ENCODE assay signal across 21 mouse cellular contexts in the genomic region with DNA sequence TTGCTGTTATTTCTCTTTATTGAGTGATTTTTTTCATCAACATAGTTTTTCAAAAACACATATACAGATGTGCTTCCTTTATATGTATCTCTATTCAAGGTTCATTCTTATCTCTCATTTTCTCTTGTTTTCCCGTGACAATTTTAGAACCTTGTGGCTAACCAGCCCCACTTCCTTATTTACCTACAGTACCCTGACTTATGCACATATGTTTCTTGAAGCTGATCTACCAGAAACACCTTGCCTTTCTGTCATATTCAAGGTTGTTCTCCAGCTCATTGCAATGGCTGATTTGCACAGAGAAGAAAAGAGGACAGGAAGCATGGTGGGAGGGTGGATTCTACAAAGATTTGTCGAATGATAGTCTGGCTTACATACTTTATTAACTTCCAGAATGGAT. TPM values are rescaled to one million over a fixed set of nuclear protein-coding genes. Genes with fewer than 3 reads are reported as not detected.
DNase-seq lines count a peak whose midpoint lies in the region; ATAC-seq and TF ChIP-seq lines count a peak whose summit lies in the region.
"Had no signal": no experiment of that assay in that cellular context is flagged by ENCODE, and none has a peak within 500 bp of the region (broad histone marks: within the 10 kb centered on the region; RNA-seq: fewer than 3 reads in every experiment).

No protein-coding gene starts in this region.

- H3K4me2 ChIP-seq in hindbrain, postnatal 0 days (ENCODE audit: low read depth, low read length): no peak overlapping the region
- H3K4me2 ChIP-seq: embryonic facial prominence, embryonic 12.5 days; forebrain, embryonic 15.5 days; heart, embryonic 11.5 days; heart, embryonic 15.5 days; hindbrain, embryonic 14.5 days had no signal

- no peaks in the 10 kb centered on the region for H3K4me1 ChIP-seq in hindbrain, postnatal 0 days (ENCODE audit: insufficient read depth, low read length)
- H3K4me1 ChIP-seq: embryonic facial prominence, embryonic 12.5 days; forebrain, embryonic 15.5 days; heart, embryonic 15.5 days; hindbrain, embryonic 10.5 days had no signal

- ATAC-seq in CD4-positive, CD25-positive, alpha-beta regulatory T cell, adult 4 months: no peak
- ATAC-seq in megakaryocyte progenitor cell, adult 5-6 weeks (replicated peaks; ENCODE audit: poor library complexity): peak; percentile 85
- ATAC-seq in hindbrain, postnatal 0 days: no peak
- ATAC-seq: forebrain, embryonic 15.5 days; intestine, embryonic 16.5 days had no signal

- H3K4me3 ChIP-seq in hindbrain, postnatal 0 days (ENCODE audit: low read length): no peak overlapping the region
- H3K4me3 ChIP-seq: embryonic facial prominence, embryonic 12.5 days; forebrain, embryonic 15.5 days; heart, adult 2 months; heart, embryonic 15.5 days; hindbrain, embryonic 10.5 days had no signal

- no peak for TF ChIP-seq CTCF in hindbrain, postnatal 0 days (IDR thresholded peaks at IDR 0.05; ENCODE audit: low read depth)

- H3K36me3 ChIP-seq in splenic B cell, adult 2 months (ENCODE audit: control insufficient read depth, insufficient read depth, low read length, poor library complexity, severe bottlenecking): no peaks in the 10 kb centered on the region
- H3K36me3 ChIP-seq in hindbrain, postnatal 0 days (ENCODE audit: insufficient read depth, low read length): no peaks in the 10 kb centered on the region
- H3K36me3 ChIP-seq: embryonic facial prominence, embryonic 12.5 days; forebrain, embryonic 15.5 days; heart, embryonic 15.5 days; hindbrain, embryonic 10.5 days had no signal

- no peak overlapping the region for H3K27ac ChIP-seq in hindbrain, postnatal 0 days
- H3K27ac ChIP-seq: embryonic facial prominence, embryonic 12.5 days; forebrain, embryonic 15.5 days; heart, adult 2 months; heart, embryonic 15.5 days; hindbrain, embryonic 10.5 days; hindbrain, embryonic 14.5 days had no signal

- H3K9ac ChIP-seq in hindbrain, postnatal 0 days (replicated peaks; ENCODE audit: low read length): no peak overlapping the region
- H3K9ac ChIP-seq: embryonic facial prominence, embryonic 12.5 days; forebrain, embryonic 15.5 days; heart, embryonic 15.5 days; hindbrain, embryonic 14.5 days had no signal

- H3K27me3 ChIP-seq in splenic B cell, adult 2 months (ENCODE audit: control insufficient read depth, insufficient read depth, low read length, poor library complexity, severe bottlenecking): no peaks in the 10 kb centered on the region
- no peaks in the 10 kb centered on the region for H3K27me3 ChIP-seq in hindbrain, postnatal 0 days (ENCODE audit: insufficient read depth, low read length)
- H3K27me3 ChIP-seq: embryonic facial prominence, embryonic 12.5 days; forebrain, embryonic 15.5 days; heart, embryonic 15.5 days had no signal

- no peaks in the 10 kb centered on the region for H3K9me3 ChIP-seq in hindbrain, postnatal 0 days (ENCODE audit: low read length)
- H3K9me3 ChIP-seq: embryonic facial prominence, embryonic 12.5 days; forebrain, embryonic 15.5 days; heart, embryonic 15.5 days; hindbrain, embryonic 10.5 days had no signal

- 93% methylated on average over 2 of the region's 2 CpGs for WGBS in hindbrain, postnatal 0 days

- peak; percentile 17 for DNase-seq in CD4-positive, CD25-positive, alpha-beta regulatory T cell, adult 2 months (ENCODE audit: low read depth, low spot score)
- peak; percentile 80 for DNase-seq in MEL-GATA-1-ER (ENCODE audit: extremely low read depth, low read depth)
- peak; percentile 35 for DNase-seq in splenic B cell, adult 2 months (ENCODE audit: low read depth, low spot score)
- no peak for DNase-seq in hindbrain, postnatal 0 days (ENCODE audit: low spot score)
- no peak for DNase-seq in cerebellum, postnatal 36 days
- no peak for DNase-seq in adrenal gland, postnatal 36 days
- DNase-seq: adrenal gland, postnatal 14 days; cerebellum, adult 18-20 months; cerebellum, postnatal 10 days; gastrocnemius, postnatal 10 days; heart, adult 2 months; heart, postnatal 14 days had no signal

RNA-seq across cellular contexts. Expression of a gene that starts 29.3 kb away (rescaled TPM):
- 1 to 10 TPM; 4.0 to 6.9 TPM for polyA plus RNA-seq in CD4-positive, CD25-positive, alpha-beta regulatory T cell, adult 4 months (2017; shearing (Covaris generic))
- 155 and 274 TPM in 2 replicates for total RNA-seq in megakaryocyte progenitor cell, adult 5-6 weeks (2015)
- total RNA-seq in megakaryocyte progenitor cell, adult 5-6 weeks (2017): 143 and 234 TPM in 2 replicates
- total RNA-seq in hindbrain, postnatal 0 days (2014; rRNA removed): 79.6 and 124 TPM in 2 replicates
- polyA plus RNA-seq in hindbrain, postnatal 0 days (2015; fragmentation: Nextera tagmentation; extraction: Ambion mirVana): 89.4 and 102 TPM in 2 replicates
- 10 to 100 TPM; 39.6 to 41.8 TPM for total RNA-seq in adrenal gland, postnatal 36 days (2021)

RNA-seq across cellular contexts. Expression of a gene that starts 52.0 kb away (rescaled TPM):
- not detected for polyA plus RNA-seq in CD4-positive, CD25-positive, alpha-beta regulatory T cell, adult 4 months (2017; shearing (Covaris generic))
- 9.5 and 10.6 TPM in 2 replicates for total RNA-seq in megakaryocyte progenitor cell, adult 5-6 weeks (2015)
- 5.4 and 8.1 TPM in 2 replicates for total RNA-seq in megakaryocyte progenitor cell, adult 5-6 weeks (2017)
- total RNA-seq in hindbrain, postnatal 0 days (2014; rRNA removed): 0.99 and 5.4 TPM in 2 replicates
- 3.2 and 3.9 TPM in 2 replicates for polyA plus RNA-seq in hindbrain, postnatal 0 days (2015; fragmentation: Nextera tagmentation; extraction: Ambion mirVana)
- 1,000 to 10,000 TPM; 1,377 to 1,854 TPM for total RNA-seq in adrenal gland, postnatal 36 days (2021)

Comparison
In these comparisons a context has a peak if more than half of its experiments do, and no peak if none do; other contexts are left out.
1. DNase-seq: peak in CD4-positive, CD25-positive, alpha-beta regulatory T cell, adult 2 months (single experiment), MEL-GATA-1-ER (single experiment) and splenic B cell, adult 2 months (single experiment); none in hindbrain, postnatal 0 days (single experiment), cerebellum, postnatal 36 days (0 of 2) and adrenal gland, postnatal 36 days (0 of 2).
2. RNA of a gene that starts 52.0 kb away (total RNA-seq): 1,377 to 1,854 TPM in adrenal gland, postnatal 36 days; 5.4 to 10.6 TPM in megakaryocyte progenitor cell, adult 5-6 weeks and 0.99 to 5.4 TPM in hindbrain, postnatal 0 days; every median in the first group is over 100 times any median in the second.